Mouse (Mus musculus) 3T3-L1 (cell line): ENCODE measurements at regions not wholly inside any gene's neighbourhood (a gene's known extent, or its start where the extent isn't known, plus 50 kb on each side); places are given as distances from the start of the nearest gene placed in this dataset.
"Not testable (repeated sequence)": the region's sequence is repeated elsewhere in the genome, so short reads cannot be mapped to it uniquely, and the experiment has no call there.

Experiments used
- DNase-seq: peaks from one replicate; pipeline ENCODE4 v3.0.0-alpha.2; 2015; ENCODE audit warnings: low read depth, low spot score

GRCm38 (mm10) chr3:21935571-21936261, 140.7 kb upstream of the Tbl1xr1 start:
- DNase-seq = peak; percentile 99

DNA sequence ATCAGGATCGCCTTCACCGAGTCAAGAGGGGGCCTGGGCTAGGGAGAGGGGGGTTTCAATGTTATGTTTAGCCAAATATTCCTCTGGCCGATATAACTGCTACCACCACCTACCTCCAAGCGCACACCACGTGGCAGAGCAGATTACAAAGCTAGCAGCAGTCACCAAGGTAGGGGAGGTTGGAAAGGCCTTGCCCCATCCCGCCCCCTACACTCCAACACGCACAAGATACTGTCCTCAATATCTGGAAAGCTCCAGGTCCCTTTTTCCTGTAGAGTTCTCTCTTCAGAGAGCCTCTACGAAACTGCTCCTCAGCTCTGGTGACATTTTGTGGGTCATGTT, 140.2 kb upstream of the Tbl1xr1 start:
- no peak for DNase-seq

DNA sequence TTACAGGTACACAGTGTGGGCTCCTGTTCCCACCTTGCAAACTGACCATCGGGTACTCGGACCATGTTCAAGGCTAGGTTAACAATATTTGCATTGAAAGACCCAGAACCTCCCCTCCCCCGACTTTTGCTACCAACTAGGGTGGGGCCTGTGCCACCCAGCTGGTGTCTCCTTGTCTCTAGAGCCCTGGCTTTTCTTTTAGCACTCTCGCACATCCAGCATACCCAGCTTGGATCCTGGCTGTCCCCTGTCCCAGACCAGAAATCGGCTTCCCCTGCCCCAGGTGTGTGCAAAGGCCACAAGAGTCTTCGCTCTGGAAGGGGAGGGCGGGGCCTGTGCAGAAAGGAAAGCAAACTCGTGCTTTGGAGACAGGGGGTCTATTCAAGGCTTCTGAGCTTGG, 139.8 kb upstream of the Tbl1xr1 start:
- no peak for DNase-seq

GRCm38 (mm10) chr3:21937281-21938035, 139.0 kb upstream of the Tbl1xr1 start:
- DNase-seq = peak; percentile 31

DNA sequence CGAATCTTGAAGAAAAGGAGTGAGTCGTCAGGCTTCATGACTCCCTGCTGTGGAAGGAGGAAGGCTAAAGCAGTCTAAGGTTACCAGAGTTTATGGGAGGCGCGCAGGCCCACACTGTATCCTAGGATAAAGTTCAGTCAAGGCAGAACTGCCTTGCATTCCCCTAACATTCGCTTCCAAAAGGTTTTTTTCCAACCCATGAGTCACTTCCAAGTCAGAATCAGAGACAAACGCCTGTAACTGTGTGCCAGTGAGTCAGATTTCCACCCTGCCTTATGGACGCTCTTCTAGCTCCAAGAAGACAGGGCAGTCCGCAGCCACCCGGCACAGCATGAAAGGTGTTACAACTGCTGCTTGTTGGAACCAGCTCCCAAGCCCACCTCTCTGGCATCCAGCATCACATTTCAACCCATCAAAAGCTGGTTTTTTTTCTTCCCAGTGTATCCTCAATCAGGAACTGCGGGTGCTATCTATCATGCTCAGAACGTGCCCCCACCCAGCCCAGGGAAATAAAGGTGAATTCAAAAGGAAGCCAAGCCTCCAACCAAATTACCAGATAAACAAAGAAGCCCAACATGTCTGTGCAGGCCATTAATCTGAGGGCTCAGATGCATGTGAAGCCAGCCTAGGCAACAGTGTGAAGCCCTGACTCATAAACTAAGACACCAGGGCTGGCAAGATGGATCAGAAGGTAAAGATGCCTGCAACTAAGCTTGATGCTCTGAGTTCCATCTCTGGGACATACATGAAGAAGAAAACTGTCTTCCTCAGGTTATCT, 138.2 kb upstream of the Tbl1xr1 start:
- peak; percentile 96 for DNase-seq

GRCm38 (mm10) chr3:21939738-21940137, 136.7 kb upstream of the Tbl1xr1 start:
- no peak for DNase-seq

DNA sequence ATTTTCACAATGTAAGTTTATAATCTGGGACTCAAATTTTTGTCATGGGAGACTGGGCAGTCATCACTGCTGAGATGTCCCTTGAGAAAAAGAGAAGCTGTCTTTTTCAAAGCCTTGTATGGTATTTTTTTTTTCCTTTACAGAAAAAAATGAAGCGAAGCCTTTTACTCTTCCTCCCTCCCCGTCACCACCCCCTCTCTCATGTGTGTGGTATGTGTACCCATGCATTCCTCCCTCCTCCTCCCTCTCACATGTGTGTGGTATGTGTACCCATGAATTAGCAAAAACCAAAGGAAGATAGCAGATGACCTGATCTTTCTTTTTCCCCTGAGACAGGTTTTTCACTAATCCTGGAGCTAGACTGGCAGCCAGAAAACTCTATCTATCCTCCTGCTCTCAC, 134.9 kb upstream of the Tbl1xr1 start:
- DNase-seq = no peak

DNA sequence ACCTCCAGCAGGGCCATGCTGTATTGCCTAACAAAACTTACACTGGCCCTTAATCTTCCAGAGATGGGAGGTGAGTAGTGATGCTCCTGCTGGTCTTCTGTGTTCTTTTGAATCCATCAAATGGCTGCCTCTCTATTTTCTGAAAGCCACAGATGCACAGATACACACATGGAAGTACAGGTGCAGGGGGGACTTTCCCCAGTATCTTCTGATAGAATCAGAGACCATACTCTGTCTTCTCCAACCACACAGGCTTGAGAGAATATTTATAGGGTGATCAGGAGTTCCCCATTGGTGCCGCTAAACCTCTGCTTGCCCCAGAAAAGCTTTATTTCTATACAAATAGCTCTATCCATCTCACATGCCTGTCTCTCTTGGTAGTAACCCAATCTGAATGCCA, 133.5 kb upstream of the Tbl1xr1 start:
- no peak for DNase-seq

GRCm38 (mm10) chr3:21945775-21946174, 130.7 kb upstream of the Tbl1xr1 start:
- no peak for DNase-seq

DNA sequence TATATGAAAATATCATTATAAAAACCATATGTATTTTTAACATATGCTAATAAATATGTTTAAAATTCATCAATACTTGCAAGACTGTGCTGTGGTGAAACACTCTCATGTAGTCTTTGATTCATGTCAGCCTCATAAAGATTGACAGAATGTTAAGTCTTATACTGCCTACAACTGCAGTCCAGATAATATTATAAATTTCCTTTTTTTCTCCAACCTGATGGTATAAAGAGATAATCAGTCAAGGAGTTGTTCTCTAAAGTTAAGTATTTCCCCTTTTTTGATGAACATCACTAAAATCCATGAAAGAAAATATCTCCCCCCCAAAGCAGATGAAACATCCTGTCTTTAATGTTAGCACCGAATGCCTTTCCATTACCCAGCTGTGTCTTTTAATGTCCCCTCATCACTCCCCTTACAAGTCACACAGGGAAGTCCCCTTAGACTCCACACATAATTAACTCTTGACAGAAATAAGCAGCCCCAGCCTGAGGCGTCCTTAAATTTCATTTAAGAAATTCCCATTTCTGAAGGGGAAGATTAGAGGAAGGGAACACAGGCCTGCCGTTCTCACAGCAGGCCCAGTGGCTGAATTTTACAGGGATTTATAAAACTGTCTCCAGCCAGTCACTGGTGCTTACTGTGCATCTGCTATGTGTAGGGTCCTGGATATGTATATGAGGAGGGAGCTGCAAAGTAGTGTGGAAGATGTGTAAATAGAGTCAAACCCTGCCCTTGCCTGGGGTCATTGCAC, 129.0 kb upstream of the Tbl1xr1 start:
- DNase-seq = no peak

DNA sequence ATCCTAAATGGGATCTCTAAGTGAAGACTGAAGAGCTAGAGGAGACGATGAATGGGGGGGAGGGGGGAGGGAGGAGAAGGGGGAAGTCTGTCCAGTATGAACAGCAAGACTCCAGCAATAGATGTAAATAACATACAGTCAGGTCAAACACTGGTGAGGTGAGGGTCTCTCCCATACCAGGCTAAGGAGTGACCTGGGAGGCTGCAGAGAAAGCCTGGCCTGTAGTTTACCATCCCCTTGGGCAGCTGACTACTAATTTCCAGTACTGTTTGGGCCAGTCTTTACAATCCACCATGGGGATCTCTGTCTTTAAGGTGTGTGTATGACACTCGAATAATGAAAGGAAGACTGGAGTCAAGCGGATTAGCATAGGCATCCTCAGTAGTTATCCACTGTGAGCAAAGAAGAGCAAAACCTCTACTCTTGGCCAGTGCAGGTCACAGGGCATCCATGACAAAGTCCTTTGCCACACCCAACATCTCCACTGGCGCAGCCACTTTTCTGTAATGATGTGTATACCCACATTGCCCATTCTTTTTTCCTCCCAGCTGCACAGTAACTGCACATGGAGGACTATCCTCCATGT, 128.3 kb upstream of the Tbl1xr1 start:
- no peak for DNase-seq

- peak; percentile 82 for DNase-seq
These were observed 127.0 kb upstream of the Tbl1xr1 start for GRCm38 (mm10) chr3:21949459-21949858.

GRCm38 (mm10) chr3:21950571-21950970, 125.9 kb upstream of the Tbl1xr1 start:
- DNase-seq = no peak

DNA sequence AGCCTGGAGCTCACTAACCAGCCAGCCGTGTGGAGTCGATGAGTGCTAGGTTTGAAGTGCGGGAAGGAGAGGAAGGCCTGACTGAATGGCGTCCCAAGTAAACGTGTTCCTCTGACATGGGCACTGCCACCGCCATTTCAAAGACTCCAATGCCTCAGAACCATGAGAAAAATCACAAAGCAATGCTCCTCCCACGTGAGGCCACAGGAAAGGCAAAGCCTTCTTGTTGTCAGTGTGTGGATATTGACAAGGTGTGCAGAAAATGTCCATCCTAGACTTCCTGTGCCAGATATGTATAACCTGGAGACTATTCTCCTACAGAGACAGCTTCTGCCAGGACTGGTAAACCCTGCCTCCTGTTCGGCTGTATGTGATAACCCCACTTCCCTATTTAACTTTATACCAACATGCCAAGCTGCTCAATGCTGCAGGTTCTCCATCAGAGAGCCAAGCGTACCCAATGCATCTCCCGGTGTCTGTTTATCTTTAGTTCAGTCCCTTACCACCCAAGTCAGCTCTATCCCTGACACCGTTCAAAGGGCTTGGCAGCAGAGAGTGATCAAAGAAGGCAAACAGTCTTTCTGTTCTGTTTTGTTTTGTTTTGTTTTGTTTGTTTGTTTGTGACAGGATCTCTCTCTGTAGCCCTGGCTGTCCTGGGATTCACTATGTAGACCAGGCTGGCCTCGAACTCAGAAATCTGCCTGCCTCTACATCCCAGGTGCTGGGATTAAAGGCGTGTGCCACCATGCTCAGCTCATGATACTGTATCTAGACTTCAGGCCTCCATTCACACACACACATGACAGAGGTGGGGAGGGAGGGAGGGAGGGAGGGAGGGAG, 124.8 kb upstream of the Tbl1xr1 start:
- DNase-seq = no peak

GRCm38 (mm10) chr3:21952695-21953415, 123.6 kb upstream of the Tbl1xr1 start:
- peak; percentile 92 for DNase-seq

- peak; percentile 64 for DNase-seq
These were observed 123.0 kb upstream of the Tbl1xr1 start for GRCm38 (mm10) chr3:21953416-21953810.

DNA sequence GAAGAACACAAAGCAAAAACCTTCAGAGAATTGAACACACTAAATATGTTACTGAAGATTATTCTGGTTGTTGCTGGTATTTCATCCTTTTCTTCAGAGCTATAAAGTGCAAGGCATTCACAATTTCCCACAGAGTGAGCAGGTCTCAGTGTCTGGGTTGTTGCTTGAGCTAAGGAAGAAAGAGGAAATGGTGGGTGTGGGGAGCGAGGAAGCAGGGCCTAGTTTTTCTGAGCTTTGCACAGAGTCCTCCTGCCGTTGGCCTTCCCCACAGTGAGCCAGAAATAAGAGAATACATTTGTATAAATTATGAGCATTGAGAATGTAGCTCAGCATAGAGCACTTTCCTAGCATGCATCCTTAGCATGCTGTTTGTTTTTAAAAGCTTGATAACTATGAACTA, 120.8 kb upstream of the Tbl1xr1 start:
- DNase-seq = no peak

DNA sequence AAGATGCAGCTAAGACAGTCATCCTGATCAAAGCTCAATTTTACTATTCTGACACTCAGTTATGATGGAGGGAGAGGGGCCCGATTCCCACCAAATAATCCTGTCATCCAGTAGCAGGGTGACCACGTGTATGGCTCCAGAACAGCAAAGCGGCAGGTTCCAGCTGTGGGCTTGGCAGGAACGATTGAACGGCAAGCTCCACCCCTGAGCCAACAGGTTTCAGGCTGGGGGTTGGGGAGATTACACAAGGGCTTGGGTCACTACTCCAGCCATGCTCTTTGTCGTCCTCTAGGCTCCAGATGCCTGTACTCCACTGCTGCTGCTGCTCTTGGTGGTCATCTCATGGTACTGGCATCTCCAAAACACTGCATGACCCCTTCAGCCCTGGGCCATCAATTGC, 119.3 kb upstream of the Tbl1xr1 start:
- not testable (repeated sequence) for DNase-seq

GRCm38 (mm10) chr3:21958595-21959286, 117.7 kb upstream of the Tbl1xr1 start:
- DNase-seq = no peak
